Mouse (Mus musculus): ENCODE data around the gene Amz1.

DNA sequence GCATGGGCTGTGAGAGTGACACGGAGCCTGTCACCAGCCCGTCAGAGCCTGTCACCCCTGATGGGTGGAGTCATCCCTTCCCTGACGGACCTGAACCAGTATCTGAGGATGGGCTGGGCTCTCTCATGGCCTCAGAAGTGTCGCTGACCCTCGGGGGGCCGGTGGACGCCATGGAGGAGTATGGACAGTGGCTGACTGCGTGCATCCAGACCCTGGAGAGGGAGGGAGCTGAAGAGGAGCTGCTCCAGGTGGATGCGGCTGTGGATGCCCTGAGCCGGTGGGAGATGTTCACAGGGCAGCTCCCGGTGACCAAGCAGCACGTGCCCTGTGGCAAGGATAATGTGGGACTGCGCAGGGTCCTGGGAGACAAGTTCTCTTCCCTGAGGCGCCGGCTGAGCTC, 28.1 kb downstream of the Amz1 start:
- TF ChIP-seq CTCF (conservative IDR thresholded peaks at IDR 0.05; ENCODE audit: low read length): no peak
- no peak for TF ChIP-seq POU5F1 (IDR thresholded peaks at IDR 0.05; ENCODE audit: borderline replicate concordance, low read length)
- no peak for TF ChIP-seq NANOG (IDR thresholded peaks at IDR 0.05; ENCODE audit: borderline replicate concordance, low read length)

Data from E14TG2a.4 (cell line).